Mouse (Mus musculus) heart, embryonic 16.5 days (tissue): ENCODE data around the gene Dscam. TPM values are rescaled to one million over a fixed set of nuclear protein-coding genes. Genes with fewer than 3 reads are reported as not detected.

Source experiments
- ATAC-seq: fragments of 200-750 bp; cut with Nextera tagmentation; replicated peaks from 2 replicates; pipeline ENCODE4 v1.8.0; 2017; ENCODE audit warnings: moderate number of reproducible peaks; ENCODE audit not compliant: insufficient read depth, low FRiP score; ENCODE audit errors: extremely low read depth
- H3K27ac ChIP-seq: fragments of 300-500 bp; sonication (generic); 2 replicates; pipeline ENCODE4 v1.5.1; 2014; ENCODE audit warnings: mild to moderate bottlenecking, low read length, control low read depth, moderate library complexity
- H3K27me3 ChIP-seq: fragments of 300-500 bp; sonication (generic); 2 replicates; pipeline ENCODE4 v1.6.1; 2014; ENCODE audit warnings: low read length, mixed read lengths; ENCODE audit not compliant: control insufficient read depth, insufficient read depth
- H3K36me3 ChIP-seq: fragments of 300-500 bp; sonication (generic); 2 replicates; pipeline ENCODE4 v1.6.1; 2014; ENCODE audit not compliant: control insufficient read depth, insufficient read depth
- H3K4me1 ChIP-seq: fragments of 300-500 bp; sonication (generic); 2 replicates; pipeline ENCODE4 v1.6.1; 2014; ENCODE audit warnings: low read length, mixed read lengths; ENCODE audit not compliant: control insufficient read depth, insufficient read depth
- H3K4me2 ChIP-seq: fragments of 300-500 bp; sonication (generic); 2 replicates; pipeline ENCODE4 v1.6.1; 2014; ENCODE audit warnings: low read depth, mild to moderate bottlenecking, control low read depth, low read length
- H3K4me3 ChIP-seq: fragments of 300-500 bp; sonication (generic); 2 replicates; pipeline ENCODE4 v1.5.1; 2014; ENCODE audit warnings: mild to moderate bottlenecking, control low read depth, low read length
- H3K9ac ChIP-seq: fragments of 300-500 bp; sonication (generic); 2 replicates; pipeline ENCODE4 v1.6.1; 2014; ENCODE audit warnings: low read length, control low read depth
- H3K9me3 ChIP-seq: fragments of 300-500 bp; sonication (generic); replicated peaks from 2 replicates; pipeline ENCODE4 v1.6.1; 2016; ENCODE audit warnings: low read length; ENCODE audit not compliant: control insufficient read depth
- WGBS: fragments of 180-500 bp; shearing (Covaris S2); extraction: QIAGEN DNeasy Blood & Tissue Kit; methylation state at CpG from one replicate; pipeline ENCODE4 v1.1.7; 2014; 5-methylcytosine and 5-hydroxymethylcytosine counted together
- polyA plus RNA-seq: library from polyadenylated mRNA; unstranded; fragments of >200 nt; fragmentation: Nextera tagmentation; extraction: Ambion mirVana; gene quantifications from 2 replicates; pipeline ENCODE4 v1.2.1, GENCODE M21; 2015

Dscam gene
- polyA plus RNA-seq, 1 experiment from 2014 or later: not detected

DNA sequence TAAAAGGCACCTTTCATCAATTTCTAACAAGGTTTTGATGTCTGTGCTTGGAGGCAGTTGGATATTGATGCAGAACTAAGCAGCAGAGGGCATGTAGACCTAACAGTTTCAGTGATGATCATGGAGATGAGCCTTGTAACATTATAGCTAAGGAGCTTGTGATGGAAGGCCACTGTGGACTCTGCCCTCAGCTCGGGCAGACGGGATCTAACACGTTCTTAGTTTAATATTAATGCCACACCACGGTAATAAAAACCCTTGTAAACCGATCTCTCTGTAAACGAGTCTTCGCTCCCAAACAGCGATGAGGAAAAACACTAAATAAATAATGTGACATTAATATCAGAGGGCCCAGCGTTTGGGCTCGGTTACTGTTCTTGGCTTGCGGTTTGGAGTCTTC, 569.8 kb downstream of the Dscam start:
- H3K4me2 ChIP-seq: no peak overlapping the region
- WGBS: 89% methylated on average over 11 of the region's 11 CpGs
- no peak overlapping the region for H3K27ac ChIP-seq
- no peak overlapping the region for H3K9ac ChIP-seq
- ATAC-seq: no peak
- H3K27me3 ChIP-seq: no peaks in the 10 kb centered on the region
- H3K36me3 ChIP-seq: no peaks in the 10 kb centered on the region
- H3K4me3 ChIP-seq: no peak overlapping the region
- H3K9me3 ChIP-seq: no peaks in the 10 kb centered on the region
- H3K4me1 ChIP-seq: no peaks in the 10 kb centered on the region

DNA sequence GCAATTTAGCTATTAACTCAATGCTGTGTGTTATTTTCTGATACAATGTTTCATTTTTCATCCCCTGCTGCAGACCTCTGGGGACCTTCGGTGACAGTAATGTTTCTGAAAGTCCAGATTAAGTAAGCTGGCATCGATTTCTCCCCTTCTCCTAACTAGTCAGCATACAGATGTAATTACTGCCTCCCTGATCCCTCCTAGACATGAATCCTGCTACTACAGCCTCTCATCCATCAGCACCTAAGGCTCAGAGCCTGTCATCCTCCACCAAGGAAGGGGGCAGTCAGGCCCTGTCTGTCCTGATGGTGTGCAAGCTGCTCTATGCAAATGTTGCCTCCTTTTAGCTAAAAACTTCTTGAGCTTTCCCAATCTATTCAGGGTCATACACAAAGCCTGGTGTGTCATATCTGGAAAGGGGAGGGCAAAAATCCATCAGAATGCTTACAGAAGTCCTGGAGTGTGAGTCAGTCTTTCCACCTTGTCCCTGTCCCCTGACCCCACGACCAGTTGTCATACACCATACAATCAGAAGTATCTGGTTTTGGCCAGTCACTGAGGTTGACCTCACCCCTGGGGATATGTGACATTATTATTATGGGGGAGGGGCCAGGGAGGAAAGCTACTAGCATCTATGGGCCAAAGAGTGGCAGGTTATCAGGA, 571.0 kb downstream of the Dscam start:
- no peak overlapping the region for H3K4me3 ChIP-seq
- 65% methylated on average over 3 of the region's 3 CpGs for WGBS

DNA sequence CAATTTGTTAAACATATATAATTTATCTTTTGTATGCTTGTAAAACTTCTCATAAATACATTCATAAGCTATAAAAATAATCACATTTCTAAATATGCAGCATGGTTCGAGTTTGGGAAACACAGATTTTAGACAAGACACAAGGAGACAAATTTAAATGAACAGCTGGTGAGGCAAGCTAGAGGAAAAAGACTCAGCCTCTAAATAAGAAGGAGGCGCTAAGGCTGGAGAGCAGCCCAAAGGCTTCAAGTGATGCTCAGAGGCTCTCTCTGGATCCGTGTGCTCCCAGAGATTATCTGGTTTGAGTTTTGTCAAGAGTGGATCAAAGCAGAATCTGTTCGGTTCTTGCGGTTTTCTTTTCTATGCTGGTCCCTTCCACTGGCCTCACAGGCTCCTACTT, 594.7 kb downstream of the Dscam start:
- Histone ChIP-seq H3K4me2 (no peak overlapping the region), H3K27ac (no peak overlapping the region), H3K9me3 (no peaks in the 10 kb centered on the region; the same call in 1 of the 2 replicates), H3K27me3 (no peaks in the 10 kb centered on the region; the same call in 1 of the 2 replicates), H3K4me3 (no peak overlapping the region), H3K36me3 (no peaks in the 10 kb centered on the region), H3K9ac (no peak overlapping the region), H3K4me1 (no peaks in the 10 kb centered on the region)
- 78% methylated on average over 5 of the region's 5 CpGs for WGBS
- no peak for ATAC-seq

More for the DNA sequence above, 571.0 kb downstream of the Dscam start:
- Histone ChIP-seq H3K27ac (no peak overlapping the region), H3K9ac (no peak overlapping the region), H3K4me1 (no peaks in the 10 kb centered on the region), H3K27me3 (no peaks in the 10 kb centered on the region), H3K4me2 (no peak overlapping the region), H3K9me3 (no peaks in the 10 kb centered on the region), H3K36me3 (no peaks in the 10 kb centered on the region)
- ATAC-seq: no peak

DNA sequence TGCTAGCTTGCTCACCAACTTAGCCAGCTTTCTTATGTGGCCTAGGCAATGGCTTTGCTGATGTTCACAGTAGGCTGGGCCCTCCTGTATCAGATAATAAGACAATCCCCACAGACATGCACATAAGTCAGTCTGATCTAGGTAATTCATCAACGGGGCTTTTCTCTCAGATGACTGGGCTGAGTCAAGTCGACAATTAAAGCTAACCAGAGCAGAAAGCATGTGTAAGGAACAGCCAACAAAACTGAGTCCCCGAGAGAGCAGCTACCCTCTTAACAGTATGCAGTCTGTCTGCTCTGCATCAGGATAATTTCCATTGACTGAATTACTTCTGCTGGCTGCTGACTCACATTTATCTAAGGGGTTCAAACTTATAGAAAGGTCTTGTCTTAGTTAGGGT, 603.1 kb downstream of the Dscam start:
- no peaks in the 10 kb centered on the region for H3K36me3 ChIP-seq
- WGBS: 52% methylated on average over 3 of the region's 3 CpGs

DNA sequence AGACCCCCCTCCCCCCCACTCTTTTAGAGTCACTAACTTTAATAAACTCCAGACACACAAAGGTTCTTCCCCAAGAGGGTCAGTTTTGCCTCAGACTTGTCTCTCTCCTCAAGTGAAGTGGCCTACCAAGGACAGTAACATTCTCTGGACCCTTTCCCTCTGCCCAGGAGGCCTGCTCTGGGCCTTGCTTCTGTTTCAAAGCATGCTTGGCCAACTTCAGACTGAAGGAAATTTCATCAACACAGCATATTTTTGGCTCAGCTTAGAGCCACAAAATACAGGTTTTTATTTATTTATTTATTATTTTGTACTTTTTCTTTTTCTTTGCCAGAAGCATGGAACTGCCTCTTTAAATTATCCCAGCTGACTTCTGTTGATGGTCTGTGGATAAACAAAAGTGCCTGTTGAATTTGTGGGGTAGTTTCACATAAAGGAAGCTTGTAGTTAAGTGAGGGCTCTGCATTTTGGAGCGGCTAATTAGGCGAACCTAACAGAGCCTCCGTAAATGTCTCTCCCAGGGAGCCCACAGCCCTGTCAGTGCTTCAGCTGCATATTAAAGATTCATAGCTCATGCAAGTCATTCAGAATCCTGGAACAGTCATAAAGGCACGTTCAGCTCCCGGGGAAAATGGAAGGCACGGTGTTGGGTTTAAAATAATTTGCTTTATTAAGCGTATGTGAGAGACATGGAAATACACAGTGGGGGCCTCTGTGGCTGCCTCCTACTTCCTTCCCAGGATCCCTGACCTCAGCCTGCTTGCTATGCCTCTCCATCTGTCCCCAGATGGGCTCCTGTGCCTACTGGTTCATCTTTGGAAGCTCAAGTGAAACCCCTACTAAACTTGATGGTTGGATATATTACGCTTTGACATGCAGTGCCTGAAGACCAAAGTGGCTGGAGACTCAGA, 606.9 kb downstream of the Dscam start:
- WGBS: 86% methylated on average over 8 of the region's 8 CpGs

More for the DNA sequence above, 603.1 kb downstream of the Dscam start:
- Histone ChIP-seq H3K9ac (no peak overlapping the region), H3K4me1 (no peaks in the 10 kb centered on the region), H3K4me2 (no peak overlapping the region), H3K4me3 (no peak overlapping the region), H3K27ac (no peak overlapping the region), H3K27me3 (no peaks in the 10 kb centered on the region), H3K9me3 (no peaks in the 10 kb centered on the region)
- no peak for ATAC-seq

DNA sequence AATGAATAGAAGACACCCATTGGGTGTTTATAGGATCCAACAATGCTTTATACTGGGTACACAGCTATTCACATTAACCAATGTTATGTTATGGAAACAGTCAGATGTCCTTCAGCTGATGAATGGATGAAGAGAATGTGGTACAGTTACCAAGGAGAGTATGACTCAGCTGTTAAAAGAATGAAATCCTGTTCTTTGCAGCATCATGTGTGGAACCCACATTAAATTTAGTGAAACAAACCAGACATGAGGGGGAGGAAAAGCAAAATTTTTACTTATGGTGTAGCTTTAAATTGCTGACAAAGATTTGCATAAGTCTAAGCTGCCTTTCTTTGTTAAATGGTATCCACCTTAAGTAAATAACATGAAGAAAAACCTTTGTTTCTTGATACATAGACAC, 610.8 kb downstream of the Dscam start:
- no peaks in the 10 kb centered on the region for H3K36me3 ChIP-seq

More for the DNA sequence above, 606.9 kb downstream of the Dscam start:
- no peak for ATAC-seq
- no peak overlapping the region for H3K27ac ChIP-seq
- no peak overlapping the region for H3K4me2 ChIP-seq
- no peaks in the 10 kb centered on the region for H3K27me3 ChIP-seq
- H3K4me1 ChIP-seq: no peaks in the 10 kb centered on the region
- no peaks in the 10 kb centered on the region for H3K9me3 ChIP-seq
- no peak overlapping the region for H3K9ac ChIP-seq
- H3K36me3 ChIP-seq: no peaks in the 10 kb centered on the region
- no peak overlapping the region for H3K4me3 ChIP-seq

DNA sequence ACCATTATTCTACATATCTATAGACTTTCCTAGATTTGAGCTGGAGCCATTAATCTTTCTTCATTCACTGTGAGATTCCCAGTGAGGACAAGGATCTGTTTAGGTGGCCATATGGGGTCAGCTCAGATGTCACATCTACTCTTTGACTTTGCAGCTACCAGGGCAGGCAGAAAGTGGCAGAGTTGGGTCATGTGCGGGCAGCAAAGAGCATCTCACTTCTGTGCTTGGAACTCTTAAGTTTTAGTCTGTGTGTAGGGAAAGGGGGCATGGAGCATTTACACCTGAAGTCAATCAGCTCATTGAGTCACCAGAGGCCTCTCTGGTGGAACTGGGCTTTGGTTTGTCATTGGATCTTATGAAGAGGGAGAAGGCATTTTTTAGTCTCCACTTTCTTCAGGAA, 612.2 kb downstream of the Dscam start:
- Histone ChIP-seq H3K4me2 (no peak overlapping the region), H3K4me1 (no peaks in the 10 kb centered on the region), H3K36me3 (no peaks in the 10 kb centered on the region), H3K27ac (no peak overlapping the region), H3K9me3 (no peaks in the 10 kb centered on the region), H3K27me3 (no peaks in the 10 kb centered on the region), H3K9ac (no peak overlapping the region), H3K4me3 (no peak overlapping the region)
- WGBS: 82% methylated on average over 1 of the region's 1 CpGs
- no peak for ATAC-seq

More for the DNA sequence above, 610.8 kb downstream of the Dscam start:
- Histone ChIP-seq H3K27ac (no peak overlapping the region), H3K9me3 (no peaks in the 10 kb centered on the region), H3K9ac (no peak overlapping the region), H3K4me1 (no peaks in the 10 kb centered on the region), H3K4me3 (no peak overlapping the region), H3K4me2 (no peak overlapping the region), H3K27me3 (no peaks in the 10 kb centered on the region)
- no peak for ATAC-seq

DNA sequence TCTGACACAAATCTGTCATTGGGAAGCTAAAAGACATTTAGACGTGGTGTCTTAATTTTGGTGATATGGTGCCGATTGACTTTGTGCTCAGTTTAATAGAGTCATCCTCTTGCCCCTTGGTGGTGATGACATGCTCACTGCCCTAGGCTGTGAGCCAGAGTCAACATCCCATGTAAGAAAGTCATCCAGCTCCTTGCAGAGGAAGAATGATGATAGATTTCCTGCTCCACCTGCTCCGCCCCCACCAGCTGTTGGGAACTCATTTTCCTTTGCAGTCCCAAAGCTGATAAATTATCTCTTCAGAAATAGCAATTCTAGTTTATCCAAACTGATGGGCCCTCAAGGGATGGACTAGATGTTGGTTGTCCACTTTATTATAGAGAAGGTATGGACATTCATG, 613.9 kb downstream of the Dscam start:
- ATAC-seq: no peak
- no peak overlapping the region for H3K27ac ChIP-seq
- WGBS: 48% methylated on average over 3 of the region's 3 CpGs

DNA sequence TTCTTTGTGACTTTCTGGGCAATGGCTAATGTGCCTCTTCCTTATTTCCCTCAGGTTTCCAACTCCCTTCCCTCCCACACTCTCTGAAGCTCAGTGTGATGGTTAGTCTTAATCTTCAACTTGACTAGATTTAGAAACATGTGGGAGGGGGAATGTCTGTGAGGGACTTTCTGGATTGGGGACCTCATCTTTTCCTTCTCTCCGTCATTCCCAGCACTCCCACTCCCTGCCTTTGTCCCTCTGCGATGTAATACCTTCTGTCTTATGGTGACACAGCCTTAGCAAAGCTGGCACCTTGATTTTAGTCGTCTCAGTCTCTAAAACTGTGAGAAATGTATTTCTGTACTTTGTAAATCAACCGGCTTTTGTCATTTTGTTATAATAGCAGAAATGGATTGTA, 615.1 kb downstream of the Dscam start:
- 72% methylated on average over 4 of the region's 4 CpGs for WGBS
- Histone ChIP-seq H3K4me3 (no peak overlapping the region), H3K36me3 (no peaks in the 10 kb centered on the region), H3K9me3 (no peaks in the 10 kb centered on the region), H3K27me3 (no peaks in the 10 kb centered on the region), H3K27ac (no peak overlapping the region), H3K4me1 (no peaks in the 10 kb centered on the region), H3K4me2 (no peak overlapping the region), H3K9ac (no peak overlapping the region)
- ATAC-seq: no peak

More for the DNA sequence above, 613.9 kb downstream of the Dscam start:
- H3K4me1 ChIP-seq: no peaks in the 10 kb centered on the region
- H3K9ac ChIP-seq: no peak overlapping the region
- H3K4me3 ChIP-seq: no peak overlapping the region
- H3K4me2 ChIP-seq: no peak overlapping the region
- no peaks in the 10 kb centered on the region for H3K36me3 ChIP-seq
- H3K27me3 ChIP-seq: no peaks in the 10 kb centered on the region
- no peaks in the 10 kb centered on the region for H3K9me3 ChIP-seq
